Mouse (Mus musculus) gastrocnemius, postnatal 10 days (tissue): ENCODE results near the gene Frmd8. TPM values are rescaled to one million over a fixed set of nuclear protein-coding genes. Genes with fewer than 3 reads are reported as not detected.

Experiments used
- DNase-seq: peaks from one replicate; pipeline ENCODE4 v3.0.0; 2021; ENCODE audit warnings: mixed read lengths
- total RNA-seq, 2 experiments: library from RNA; stranded (reverse); gene quantifications; 2 replicates each; pipeline ENCODE4 v1.2.3; 2021

The Frmd8 gene
- total RNA-seq, 2 experiments from 2014 or later = 7.4 to 10.3 TPM

DNA sequence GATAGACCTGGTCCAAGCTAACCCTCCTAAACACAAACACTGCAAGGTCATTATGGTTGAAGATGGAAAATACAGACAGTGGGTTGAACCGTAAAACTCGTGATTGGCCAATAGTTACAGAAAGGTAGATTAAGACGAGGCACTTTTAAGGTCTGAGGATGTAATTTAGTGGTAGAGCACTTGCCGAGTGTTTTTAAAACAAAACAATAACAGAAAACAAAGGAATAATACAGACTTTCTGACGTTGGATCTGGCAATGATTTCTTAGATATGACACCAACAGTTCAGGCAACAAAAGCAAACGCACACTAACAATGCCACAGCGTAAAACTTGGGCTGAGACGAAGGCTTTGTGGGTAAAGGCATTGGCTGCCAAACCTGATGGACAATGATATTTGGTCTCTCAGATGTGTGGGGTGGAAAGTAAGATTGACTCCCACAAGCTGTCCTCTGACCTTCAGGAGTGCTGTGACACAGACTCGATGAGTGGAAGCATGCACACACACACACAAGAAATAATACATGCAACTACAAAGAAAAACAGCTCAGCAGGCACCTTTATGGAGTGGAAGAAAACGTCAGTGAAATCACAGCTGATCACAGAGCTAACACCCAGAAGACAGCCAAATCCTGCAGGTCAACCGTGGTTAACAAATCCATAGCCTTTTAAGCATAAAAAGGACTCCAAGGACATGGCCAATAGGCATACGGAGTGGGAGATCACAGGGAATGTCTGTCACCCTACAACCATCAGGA is 36.8 kb downstream of the Frmd8 start:
- DNase-seq = no peak

DNA sequence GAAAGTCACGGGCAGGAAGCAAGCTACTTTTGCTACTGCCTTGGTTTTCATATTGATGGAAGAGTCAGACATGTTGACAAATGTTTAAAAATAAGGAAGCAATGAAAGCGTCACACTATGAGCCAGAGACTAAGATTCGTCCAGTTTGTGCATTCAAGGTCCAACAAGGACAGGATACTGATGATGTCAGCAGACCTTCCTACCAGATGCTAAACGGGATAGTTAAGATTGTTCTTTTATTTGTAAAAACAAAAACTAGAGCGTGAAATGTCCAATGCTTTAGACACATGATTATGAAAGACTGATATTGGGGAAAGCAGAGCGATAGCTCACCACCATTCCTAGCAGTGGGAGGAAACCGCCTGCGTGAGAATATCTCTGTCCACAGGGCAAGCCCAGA is 37.5 kb downstream of the Frmd8 start:
- DNase-seq = no peak

DNA sequence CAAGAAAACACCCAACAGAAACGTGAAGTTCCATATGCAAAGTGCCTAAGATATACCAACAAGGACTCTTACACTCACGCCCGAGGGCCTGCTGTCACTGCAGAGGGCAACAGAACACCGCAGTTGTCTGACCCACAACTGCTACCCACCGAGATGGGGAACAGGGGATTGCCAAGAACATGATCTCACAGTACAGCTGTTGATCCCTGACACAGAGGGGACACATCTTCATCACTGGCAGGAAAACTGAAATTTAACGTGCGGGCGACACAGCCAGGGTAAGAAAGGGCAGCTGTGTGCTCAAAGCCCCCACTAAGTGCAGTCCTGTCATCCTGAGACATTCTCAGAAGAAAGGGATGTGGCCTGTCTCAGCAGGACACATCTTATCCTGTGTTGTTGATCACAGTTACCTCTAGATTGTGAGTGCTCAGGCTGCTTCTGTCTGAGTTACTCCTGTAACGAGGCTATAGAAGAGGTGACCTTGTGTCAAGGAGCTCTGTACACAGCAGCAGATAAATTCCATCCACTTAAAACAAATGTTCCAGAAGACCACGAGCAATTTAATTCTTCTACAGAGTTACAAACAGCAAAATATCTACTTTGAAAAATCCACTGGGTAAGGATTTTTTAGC is 38.0 kb downstream of the Frmd8 start:
- no peak for DNase-seq

DNA sequence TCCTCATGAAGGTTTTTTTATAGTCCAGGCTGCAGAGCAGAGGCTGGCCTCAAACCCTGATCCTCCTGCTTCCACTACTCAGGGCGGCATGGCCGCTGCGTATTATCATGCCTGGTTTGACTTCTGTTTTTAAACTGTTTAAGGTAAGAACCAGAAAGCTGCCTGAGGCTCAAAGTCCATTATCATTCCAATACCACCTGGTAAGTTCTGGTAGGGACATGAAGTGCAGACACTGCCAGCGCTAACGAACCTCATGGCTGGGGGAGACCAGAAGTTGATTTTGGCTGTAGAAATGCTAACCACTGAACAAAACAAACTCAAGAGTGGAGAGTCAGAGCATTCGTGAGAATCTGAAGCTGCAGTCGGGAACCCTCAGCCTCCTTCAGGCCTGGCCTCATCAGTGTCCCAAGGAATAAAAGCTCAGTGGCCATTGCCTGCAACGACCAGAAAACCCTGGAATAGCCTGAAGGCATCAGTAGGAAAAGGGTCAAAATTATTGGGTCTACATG is 39.1 kb downstream of the Frmd8 start:
- no peak for DNase-seq

DNA sequence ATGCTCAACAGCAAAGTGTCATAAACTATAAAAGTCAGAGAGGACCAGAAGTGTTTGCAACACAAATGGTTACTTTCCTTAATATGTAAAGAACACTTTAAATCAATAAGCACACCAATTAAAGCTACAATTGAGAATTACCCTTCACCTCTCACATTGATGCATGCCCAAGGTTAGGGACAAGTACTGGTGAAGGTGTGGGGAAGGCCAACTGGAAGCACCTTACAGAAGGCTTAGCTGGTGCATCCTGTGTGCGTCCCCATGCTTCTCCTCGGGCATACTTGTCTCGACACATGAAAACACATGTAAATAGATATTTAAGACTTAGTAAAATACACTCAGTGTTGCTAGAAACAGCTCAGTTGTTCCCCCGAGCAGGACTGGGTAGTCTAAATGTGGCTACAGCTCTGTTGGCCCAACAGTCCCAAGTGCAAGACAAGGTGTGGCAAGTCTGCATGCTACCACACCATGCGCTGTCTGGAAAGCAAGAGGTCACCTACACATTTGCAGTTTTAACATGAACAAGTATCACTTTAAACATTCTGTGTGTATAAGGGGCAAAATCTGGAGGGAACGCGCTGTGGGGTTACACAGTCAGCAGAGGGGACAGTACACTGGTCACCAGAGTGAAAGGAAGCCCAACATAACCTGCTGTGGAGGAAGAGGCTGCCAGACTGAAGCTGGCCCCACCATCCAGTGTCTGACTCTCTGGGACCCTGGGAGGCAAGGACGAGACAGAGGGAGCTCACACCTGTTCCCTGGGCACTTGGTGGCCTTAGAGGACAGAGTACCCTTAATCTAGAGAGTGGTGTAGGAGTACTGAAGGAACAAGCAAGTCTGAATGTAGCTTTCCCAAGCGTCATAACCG is 39.8 kb downstream of the Frmd8 start:
- DNase-seq = no peak

DNA sequence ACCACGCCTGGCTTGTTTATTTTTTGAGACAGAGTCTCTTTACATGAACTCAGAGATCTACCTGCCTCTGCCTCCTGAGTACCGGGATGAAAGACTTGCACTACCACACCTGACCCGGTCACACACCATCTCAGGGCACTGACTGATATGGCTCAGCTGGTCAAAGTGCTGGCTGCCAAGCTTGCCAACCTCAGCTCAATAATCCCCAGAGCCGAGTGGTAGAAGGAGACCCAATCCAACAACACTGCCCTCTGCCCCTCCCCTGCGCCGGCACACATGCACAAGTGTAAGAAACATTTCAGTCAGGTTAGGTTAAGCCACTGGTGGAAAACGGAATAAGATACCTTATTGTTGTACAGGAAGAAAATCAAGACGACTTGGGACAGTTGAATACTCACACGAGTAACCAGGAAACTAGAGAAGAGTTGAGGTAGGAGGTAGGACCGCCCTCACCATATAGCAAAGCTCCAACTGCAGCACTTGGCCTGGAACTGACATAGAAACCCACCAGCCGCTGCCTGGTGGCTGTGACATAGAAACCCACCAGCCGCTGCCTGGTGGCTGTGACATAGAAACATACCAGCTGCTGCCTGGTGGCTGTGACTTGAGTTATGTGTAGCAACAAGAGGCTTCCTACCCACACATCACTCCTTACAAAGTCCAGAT is 40.7 kb downstream of the Frmd8 start:
- no peak for DNase-seq

DNA sequence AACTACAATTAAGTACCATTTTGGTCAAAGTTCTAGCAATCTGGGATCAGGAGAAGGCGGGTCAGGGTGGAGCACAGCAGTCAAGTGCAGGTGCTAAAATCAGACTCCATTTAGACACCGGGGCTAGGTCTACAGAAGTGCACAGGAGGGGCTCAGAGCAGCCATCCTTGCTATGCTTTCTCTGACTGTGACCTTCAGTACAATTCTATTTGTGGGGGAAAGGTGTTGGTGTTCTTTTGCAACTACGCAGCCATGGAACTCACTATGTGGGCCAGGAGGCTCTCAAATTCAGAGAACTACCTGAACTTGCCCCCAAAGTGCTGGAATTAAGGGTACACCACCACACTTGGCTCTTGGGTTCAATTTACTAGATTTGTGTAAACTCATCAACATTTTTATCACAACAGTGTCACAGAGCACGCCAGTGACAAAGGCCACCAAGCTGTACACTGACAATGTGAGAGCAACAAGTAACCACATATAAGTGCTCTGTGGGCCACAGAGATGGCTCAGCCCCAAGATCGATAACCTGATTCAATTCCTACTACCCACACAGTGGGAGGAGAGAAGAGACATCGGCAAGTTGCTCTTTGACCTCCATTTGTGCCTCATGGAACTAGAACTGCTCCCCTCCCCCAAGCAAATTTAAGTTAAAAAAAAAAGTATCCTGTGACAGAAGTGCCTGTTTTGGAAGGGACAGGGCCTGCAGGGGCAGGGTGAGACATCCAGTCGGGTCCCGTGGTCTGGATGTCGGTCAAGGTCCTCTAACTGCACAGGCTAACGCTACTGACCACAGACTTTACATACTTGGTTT is 41.6 kb downstream of the Frmd8 start:
- DNase-seq = no peak

DNA sequence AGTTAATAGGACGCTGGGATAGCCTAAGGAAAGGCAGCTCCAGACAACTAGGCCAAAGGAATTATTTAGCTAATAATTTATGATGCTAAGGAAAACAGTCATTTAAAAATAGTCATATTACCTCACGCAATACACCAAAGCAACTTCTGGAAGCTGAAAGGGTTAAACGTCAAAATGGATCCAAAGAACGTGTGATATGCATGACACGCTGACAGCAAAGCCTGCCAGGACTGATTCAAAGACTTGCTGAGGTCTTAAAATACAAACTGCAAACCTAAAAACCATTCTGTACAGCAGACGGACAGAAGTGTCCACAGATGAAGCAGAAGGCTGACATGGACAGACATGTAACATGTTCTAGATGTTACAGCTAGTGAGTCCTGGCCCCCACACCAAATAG is 42.7 kb downstream of the Frmd8 start:
- DNase-seq = no peak

DNA sequence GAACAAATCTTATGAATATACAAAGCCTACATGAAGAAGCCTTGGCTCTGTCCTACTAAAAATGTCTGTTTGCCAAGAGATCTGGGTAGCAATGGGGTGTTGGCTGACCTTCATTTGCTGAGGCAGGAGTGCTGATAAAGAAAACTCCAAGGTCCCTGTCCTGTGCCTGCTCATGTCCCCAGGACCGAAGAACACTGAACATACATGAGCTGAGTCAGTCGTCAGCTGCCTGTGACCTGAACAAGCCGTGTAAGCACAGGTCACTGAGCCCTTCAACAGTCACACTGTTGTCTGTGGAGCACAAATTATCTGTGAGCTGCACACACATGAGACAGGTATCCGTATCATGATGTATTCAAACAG is 43.1 kb downstream of the Frmd8 start:
- no peak for DNase-seq

DNA sequence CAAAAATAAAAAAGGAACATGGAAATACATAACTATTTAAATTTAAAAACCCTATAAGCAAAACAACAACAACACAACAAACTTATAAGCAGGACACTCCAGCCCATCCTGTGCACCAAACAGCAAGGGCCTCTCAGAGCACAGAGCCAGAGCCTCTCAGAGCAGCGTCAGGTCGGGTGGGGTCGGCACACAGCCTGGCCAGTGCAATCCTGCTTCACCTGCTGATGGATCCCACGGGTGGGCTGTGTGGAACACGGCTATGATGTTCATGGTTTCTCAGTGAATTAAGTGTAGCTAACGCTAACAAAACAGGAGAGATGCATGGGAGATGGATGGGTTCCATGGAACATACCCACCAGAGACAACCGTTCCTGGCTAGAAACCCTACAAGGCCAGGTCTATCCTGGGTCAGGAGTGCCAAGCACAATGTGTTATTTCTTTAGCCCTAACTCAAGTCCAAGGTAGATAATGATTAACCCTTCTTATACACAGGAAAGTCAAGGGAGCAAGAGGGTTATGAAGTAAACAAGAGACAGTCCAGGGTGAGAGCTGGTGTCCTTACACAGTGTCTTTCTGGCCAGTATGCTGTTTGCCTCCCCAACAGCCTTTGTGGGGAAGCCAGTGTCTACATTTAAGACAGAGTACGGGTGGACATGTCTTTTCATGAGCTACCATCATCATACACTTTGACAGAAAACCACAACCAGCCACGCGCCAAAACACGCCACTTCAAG is 43.7 kb downstream of the Frmd8 start:
- DNase-seq = no peak

DNA sequence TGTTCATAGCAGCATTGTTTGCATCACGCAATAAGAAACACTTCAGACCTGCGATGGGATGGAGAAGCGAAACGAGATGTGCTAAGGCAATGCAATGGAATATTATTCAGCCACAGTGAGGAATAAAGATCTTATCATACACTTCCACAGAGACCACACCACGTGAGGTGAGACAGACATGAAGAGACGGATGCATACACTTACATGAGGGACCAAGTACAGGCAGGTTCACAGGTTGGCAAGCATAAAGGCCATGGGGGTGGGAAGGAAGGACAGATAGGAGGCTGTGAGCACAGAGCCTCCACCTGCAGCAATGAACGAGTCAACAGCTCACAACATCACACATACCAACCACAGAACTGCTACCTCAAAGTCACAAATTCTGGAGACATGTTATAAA is 44.3 kb downstream of the Frmd8 start:
- DNase-seq = no peak

DNA sequence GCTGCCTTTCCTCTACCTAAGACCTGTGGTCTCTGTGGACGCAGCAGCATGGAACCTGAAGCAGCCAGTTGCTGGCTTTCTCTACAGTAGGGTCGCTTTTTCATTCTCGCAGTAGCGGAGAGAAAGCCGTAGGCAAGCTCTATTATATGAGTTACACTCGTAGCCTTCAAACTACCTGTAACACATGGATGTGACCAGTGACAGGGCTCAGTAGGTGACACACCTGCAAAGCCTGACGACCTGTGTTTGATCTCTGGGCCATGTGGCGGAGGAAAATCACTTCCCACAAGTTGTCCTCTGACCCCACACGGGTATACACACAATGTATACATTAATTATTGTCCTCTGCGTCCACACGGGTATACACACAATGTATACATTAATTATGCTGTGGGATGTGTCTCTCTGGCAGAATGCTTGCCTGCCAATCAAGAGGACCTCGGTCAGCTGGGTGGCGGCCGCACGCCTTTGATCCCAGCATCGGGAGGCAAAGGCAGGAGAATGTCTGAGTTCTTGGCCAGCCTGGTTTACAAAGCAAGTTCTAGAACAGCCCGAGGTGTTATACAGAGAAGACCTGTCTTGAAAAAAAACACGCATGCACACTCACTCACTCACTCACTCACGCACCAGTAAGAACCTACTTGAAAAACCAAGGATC is 45.0 kb downstream of the Frmd8 start:
- DNase-seq = no peak

DNA sequence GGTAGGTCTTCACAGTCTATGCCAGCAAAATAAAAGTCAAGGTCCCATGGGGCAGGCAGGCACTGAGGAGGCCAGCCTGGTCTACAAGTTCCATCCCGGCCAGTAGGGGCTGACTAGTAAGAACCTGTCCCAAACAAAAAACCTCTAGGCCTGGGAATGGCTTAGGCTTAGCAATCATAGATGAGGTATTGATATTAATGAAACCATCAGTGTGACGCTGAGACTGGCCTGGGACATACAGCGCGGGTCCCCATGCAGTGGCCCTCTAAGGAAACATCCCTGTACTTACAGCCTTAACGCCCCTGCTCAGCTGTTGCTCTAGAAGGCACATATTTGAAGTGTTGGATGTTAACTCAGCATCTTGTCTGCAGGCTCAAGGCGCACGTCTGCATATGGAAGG is 46.2 kb downstream of the Frmd8 start:
- no peak for DNase-seq

DNA sequence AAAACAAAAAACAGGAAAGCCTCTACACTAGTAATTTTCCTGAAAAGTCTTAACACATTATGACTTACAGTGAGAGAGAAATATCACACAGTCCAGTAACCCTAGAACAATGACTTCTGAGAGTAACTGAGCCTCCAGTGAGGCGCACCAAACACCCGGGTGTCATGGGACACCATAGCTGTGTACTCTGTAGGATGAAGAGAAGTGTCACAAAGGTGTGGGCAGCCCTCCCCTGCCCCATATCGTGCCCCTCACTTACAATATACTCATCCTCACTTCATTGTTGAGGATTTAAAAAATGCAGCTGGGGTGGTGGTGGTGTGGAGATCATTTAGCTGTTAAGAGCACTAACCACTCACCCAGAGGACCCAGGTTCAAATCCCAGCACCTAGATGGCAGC is 46.9 kb downstream of the Frmd8 start:
- no peak for DNase-seq

DNA sequence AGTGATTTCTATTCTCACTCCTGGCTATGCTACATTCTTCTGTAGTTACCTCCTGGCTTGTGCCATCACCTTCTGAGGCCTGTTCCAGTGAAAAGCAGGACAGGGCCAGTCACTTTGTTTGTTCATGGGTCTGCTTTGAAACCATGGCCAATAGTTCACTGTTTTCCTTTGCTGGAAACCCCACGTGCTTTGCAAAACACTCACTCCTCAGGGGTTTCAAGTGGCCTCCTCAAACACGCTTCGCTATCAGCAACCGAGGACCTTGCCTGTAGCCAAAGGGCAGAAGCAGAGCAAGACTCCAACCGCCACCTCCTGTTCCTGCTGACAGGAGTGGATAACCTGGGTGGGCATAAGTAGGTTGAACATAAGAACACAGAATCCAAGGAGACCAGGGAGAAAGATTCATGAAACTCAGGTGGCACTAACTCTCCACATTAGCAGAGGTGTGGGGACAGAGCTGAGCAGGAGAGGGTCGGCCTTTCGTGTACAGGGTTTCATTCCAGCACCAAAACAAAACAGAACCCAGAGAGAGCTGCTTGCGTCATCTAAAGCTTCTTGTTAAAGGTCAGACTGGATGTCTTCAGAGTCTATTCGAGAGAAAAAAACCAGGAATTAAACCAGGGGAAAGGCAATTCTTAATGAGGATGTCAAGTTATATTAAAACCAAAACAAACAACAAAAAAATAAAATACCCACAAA is 47.5 kb downstream of the Frmd8 start:
- DNase-seq = no peak

DNA sequence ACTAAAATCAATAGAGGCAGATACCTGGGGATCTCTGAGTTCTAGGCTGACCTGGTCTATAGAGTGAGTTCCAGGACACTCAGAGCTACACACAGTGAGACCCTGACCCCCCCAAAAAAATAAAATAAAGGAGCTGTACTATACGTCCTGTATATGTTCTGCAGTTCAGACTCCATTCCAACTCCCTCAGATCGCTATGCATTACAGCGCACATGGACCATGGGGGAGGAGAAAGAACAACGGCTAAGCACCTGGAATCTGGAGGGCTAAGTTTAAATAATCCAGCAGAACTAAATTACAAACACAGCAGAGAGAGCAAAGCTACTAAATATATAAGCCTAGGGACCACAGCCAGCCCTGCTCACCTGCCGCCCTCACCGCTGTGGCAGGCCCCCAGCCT is 48.0 kb downstream of the Frmd8 start:
- DNase-seq = no peak

DNA sequence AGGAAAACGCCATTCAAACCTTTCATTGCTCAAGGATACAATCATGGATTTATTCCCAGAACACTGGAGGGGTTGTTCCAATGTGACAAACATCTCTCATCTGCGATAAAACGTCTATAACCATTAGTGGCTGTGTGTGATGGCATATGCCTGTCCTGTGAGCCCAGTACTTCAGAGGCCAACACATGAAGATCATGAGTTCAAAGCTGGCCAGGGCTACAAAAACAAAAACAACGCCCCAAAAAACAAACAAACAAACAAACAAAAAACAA is 48.4 kb downstream of the Frmd8 start:
- DNase-seq = no peak

DNA sequence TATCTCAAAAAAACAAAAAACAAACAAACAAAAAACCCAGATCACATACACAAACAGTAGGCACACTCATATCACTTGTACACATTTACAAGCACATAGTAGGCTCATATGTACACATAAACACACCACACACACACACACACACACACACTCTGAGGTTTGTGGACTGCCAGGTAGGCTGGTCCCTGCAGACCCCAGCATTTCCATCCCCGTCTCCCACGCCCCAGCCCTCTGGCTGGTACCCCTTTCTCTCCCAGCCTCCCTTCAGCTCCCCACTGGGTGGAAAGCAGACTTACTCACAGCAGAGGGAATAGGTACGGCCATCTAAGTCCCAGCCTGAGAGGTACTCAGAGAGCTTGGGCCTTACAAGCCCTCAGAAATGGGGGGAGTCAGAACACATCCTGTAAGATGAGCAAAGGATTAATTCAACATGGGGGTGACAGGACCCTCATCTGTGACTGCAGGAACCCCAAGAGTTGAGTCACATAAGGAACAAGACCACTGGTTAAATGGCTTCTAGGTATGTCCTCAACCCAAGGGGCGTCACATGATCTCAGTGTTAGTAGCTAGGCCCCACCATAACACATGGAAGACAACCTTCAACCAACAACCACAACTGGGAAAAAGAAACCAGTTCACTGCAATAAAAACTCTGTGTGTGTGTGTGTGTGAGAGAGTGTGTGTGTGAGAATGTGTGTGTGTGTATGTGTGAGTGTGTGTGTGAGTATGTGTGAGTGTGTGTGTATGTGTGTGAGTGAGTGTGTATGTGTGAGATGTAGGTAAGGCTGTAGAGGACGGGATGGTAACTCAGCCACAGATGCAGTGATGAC is 49.0 kb downstream of the Frmd8 start:
- no peak for DNase-seq
